Mouse (Mus musculus) myocyte (in vitro differentiated cells): ENCODE results near the gene Phkg1. TPM values are rescaled to one million over a fixed set of nuclear protein-coding genes. Genes with fewer than 3 reads are reported as not detected.

Experiments
- H3K27me3 ChIP-seq: one replicate; pipeline ENCODE4 v1.6.1; 2011; ENCODE audit not compliant: control insufficient read depth, insufficient read depth, insufficient read length
- H3K36me3 ChIP-seq: one replicate; pipeline ENCODE4 v1.6.1; 2011; ENCODE audit not compliant: control insufficient read depth, insufficient read depth
- H3K4me2 ChIP-seq: one replicate; pipeline ENCODE4 v1.6.1; 2011; ENCODE audit warnings: low read depth, control low read depth
- H3K4me3 ChIP-seq: one replicate; pipeline ENCODE4 v1.5.1; 2011; ENCODE audit warnings: mild to moderate bottlenecking, control low read depth, moderate library complexity
- H3K79me2 ChIP-seq: one replicate; pipeline ENCODE4 v1.6.1; 2011; ENCODE audit not compliant: control insufficient read depth, insufficient read depth
- H3ac ChIP-seq: one replicate; pipeline ENCODE4 v1.6.1; 2011; ENCODE audit not compliant: control insufficient read depth, insufficient read length
- CEBPB ChIP-seq: IDR thresholded peaks from 2 replicates; pipeline ENCODE4 v1.6.1; 2011; ENCODE audit warnings: mild to moderate bottlenecking, moderate library complexity; ENCODE audit not compliant: poor library complexity, insufficient read depth, severe bottlenecking
- E2F4 ChIP-seq: IDR thresholded peaks from one replicate; pipeline ENCODE4 v1.6.1; 2011; ENCODE audit warnings: mild to moderate bottlenecking, control low read depth, moderate library complexity; ENCODE audit not compliant: insufficient read depth
- MAX ChIP-seq: IDR thresholded peaks from one replicate; pipeline ENCODE4 v1.6.1; 2011; ENCODE audit warnings: low read depth, mild to moderate bottlenecking, control low read depth
- MYOD1 ChIP-seq, 3 experiments: IDR thresholded peaks; one replicate each; pipeline ENCODE4 v1.6.1; 2011; ENCODE audit warnings: control low read depth in 2 of 3, low read depth in 2 of 3, mild to moderate bottlenecking in 2 of 3, moderate library complexity in 1 of 3; ENCODE audit not compliant: insufficient read length in 2 of 3, control insufficient read depth in 1 of 3
- MYOG ChIP-seq, 3 experiments: IDR thresholded peaks; one replicate each; pipeline ENCODE4 v1.6.1; 2011; ENCODE audit warnings: control low read depth in 2 of 3, low read depth in 2 of 3, mild to moderate bottlenecking in 2 of 3; ENCODE audit not compliant: insufficient read length in 2 of 3, control insufficient read depth in 1 of 3, insufficient read depth in 1 of 3
- POLR2A ChIP-seq: IDR thresholded peaks from one replicate; pipeline ENCODE4 v1.6.1; 2011; ENCODE audit warnings: low read depth, mild to moderate bottlenecking, control low read depth, moderate library complexity; ENCODE audit not compliant: insufficient read length
- POLR2AphosphoS2 ChIP-seq: IDR thresholded peaks from one replicate; pipeline ENCODE4 v1.6.1; 2011; ENCODE audit warnings: low read depth, control low read depth; ENCODE audit not compliant: insufficient read length
- REST ChIP-seq: IDR thresholded peaks from one replicate; pipeline ENCODE4 v1.6.1; 2011; ENCODE audit warnings: mild to moderate bottlenecking, control low read depth, moderate library complexity; ENCODE audit not compliant: insufficient read depth, insufficient read length
- SRF ChIP-seq: IDR thresholded peaks from one replicate; pipeline ENCODE4 v1.6.1; 2011; ENCODE audit warnings: low read depth; ENCODE audit not compliant: control insufficient read depth, insufficient read length
- TCF12 ChIP-seq: IDR thresholded peaks from one replicate; pipeline ENCODE4 v1.6.1; 2011; ENCODE audit warnings: mild to moderate bottlenecking, control low read depth; ENCODE audit not compliant: poor library complexity, insufficient read depth, severe bottlenecking
- TCF3 ChIP-seq: IDR thresholded peaks from one replicate; pipeline ENCODE4 v1.6.1; 2011; ENCODE audit warnings: low read depth, control low read depth; ENCODE audit not compliant: insufficient read length
- USF1 ChIP-seq: IDR thresholded peaks from one replicate; pipeline ENCODE4 v1.6.1; 2011; ENCODE audit warnings: low read depth, mild to moderate bottlenecking, control low read depth, moderate library complexity
- polyA plus RNA-seq: library from polyadenylated mRNA; unstranded; fragments of >200 nt; fragmentation: generic; extraction: Trizol; gene quantifications from one replicate; pipeline ENCODE4 v1.2.1, GENCODE M21; 2012; ENCODE audit warnings: missing spikeins

Gene Phkg1
- polyA plus RNA-seq, 1 experiment, result 0.32 TPM

DNA sequence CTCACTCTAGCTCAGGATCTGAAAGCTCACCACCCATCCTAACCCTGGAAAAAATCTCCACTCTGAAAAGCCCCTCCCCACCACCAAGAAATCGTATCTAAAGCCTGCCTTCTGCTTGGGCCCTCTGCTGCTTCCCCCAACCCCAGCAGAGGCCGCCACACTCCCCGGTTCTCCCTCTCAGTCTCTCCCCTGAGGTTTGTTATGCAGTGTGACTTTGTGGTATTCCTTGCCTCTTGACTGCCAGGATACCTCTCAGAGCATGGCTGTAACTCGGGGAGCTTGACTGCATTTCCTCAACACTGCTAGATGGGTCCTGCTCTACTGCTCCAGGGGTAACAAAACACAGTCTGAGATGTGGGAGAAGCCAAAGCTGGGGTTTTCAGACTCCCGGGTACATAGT is 43.2 kb downstream of the Phkg1 start:
- Histone ChIP-seq H3K4me2 (no peak overlapping the region), H3ac (no peak overlapping the region), H3K27me3 (no peaks in the 10 kb centered on the region), H3K4me3 (no peak overlapping the region), H3K36me3 (peaks cover 10% of the 10 kb centered on the region), H3K79me2 (no peaks in the 10 kb centered on the region)
- no peak for TF ChIP-seq E2F4
- no peak for TF ChIP-seq MYOG (IDR thresholded peaks at IDR 0.05; ENCODE audit: control insufficient read depth in 1 of 3, insufficient read depth in 1 of 3, insufficient read length in 2 of 3, low read depth in 2 of 3)

DNA sequence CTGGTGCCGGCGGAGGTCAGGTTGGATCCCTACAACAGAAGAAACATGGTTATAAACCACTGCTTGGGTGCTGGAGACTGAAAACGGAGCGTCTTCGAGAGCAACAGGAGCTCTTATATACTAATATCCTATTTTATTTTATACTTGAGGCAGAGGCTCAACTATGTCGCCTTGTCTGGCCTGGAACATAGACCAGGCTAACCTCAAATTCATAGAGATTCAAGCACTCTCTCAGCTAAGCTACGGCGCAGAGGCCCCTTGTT is 50.9 kb downstream of the Phkg1 start:
- Histone ChIP-seq H3K36me3 (peaks cover 18% of the 10 kb centered on the region), H3K4me3 (peak overlapping the region; percentile 60), H3K4me2 (peak overlapping the region; percentile 74), H3ac (peak overlapping the region; percentile 22), H3K79me2 (peaks cover 13% of the 10 kb centered on the region), H3K27me3 (no peaks in the 10 kb centered on the region)
- TF ChIP-seq MYOD1 (IDR thresholded peaks at IDR 0.05; ENCODE audit: control insufficient read depth in 1 of 3, insufficient read length in 2 of 3, low read depth in 2 of 3) (no peak), MYOG (IDR thresholded peaks at IDR 0.05; ENCODE audit: control insufficient read depth in 1 of 3, insufficient read depth in 1 of 3, insufficient read length in 2 of 3, low read depth in 2 of 3) (no peak), USF1 (no peak), CEBPB (no peak), SRF (no peak), MAX (no peak), TCF12 (no peak), POLR2A (no peak), E2F4 (no peak), POLR2AphosphoS2 (no peak), TCF3 (no peak), REST (no peak)

DNA sequence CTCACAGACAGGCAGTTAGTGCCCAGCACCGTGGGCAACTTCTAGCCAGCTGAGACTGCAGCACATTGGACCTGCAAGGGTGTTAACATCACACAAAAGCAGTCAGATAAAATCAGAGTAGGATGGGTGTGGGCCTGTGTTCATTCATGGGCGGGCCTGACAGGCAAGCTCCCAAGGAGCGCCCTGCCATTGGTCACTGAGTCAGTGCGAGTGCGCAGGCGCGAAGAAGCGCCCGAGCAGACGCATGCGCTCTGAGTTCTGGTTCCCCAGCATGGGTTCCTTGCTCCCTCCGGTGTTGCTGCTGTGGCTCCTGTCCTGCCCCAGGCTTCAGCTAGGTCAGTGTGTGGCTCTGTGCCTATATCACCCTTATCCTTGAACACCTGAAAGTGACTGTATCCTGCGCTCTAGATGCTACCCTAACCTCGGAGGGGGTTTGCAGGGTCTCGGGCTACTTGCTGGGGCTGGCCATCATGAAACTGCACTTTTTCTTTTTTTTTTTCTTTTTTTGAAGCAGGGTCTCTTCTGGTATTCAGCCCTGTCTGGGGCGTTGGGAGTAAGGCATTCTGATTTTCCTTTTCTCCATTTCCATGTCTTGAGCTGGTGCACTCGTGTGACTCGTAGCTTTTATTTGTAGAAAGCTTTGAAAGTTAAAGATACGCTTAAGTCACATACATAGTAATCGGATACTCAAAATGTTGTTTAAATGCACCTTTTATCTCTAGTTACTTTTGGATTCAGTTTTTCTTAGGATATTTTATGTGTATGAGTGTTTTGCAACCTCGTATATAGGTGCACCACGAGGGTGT is 51.4 kb downstream of the Phkg1 start, which contains the start of gene Sumf2:
TSS of gene Sumf2 (plus strand) at position 235 of the 806 bp plus-strand sequence.
- Histone ChIP-seq H3K4me3 (peak within 1 kb of the TSS; percentile 60), H3K27me3 (no peaks in the 10 kb centered on the region), H3ac (peak within 1 kb of the TSS; percentile 22), H3K4me2 (peak within 1 kb of the TSS; percentile 74), H3K79me2 (peaks cover 13% of the 10 kb centered on the region), H3K36me3 (peaks cover 18% of the 10 kb centered on the region)
- TF ChIP-seq POLR2AphosphoS2 (peak; percentile 100), POLR2A (peak; percentile 99), REST (no peak), USF1 (no peak), TCF3 (no peak), CEBPB (no peak)

DNA sequence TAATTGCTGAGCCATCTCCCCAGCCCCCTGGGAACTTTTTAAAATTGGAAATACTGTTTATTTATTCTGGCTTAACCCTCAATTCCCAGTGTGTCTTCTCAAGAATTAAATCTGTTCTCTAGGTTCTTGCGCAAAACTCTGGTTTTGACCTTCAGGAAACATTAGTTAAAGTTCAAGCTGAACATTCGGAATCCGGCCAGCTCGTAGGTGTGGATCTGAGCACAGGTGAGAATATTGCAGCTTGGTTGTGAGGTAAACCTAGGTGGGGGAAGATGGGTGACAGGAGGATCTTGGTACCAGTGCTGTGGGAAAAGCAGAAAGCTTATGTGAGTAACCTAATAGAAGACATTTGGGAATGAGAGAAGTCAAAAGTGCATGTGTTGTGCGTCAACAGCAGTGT is 53.5 kb downstream of the Phkg1 start:
- H3K27me3 ChIP-seq, result no peaks in the 10 kb centered on the region
- peaks cover 18% of the 10 kb centered on the region for H3K36me3 ChIP-seq
- H3ac ChIP-seq, result no peak overlapping the region
- H3K4me3 ChIP-seq, result no peak overlapping the region
- TF ChIP-seq REST (no peak), CEBPB (no peak), MAX (no peak), TCF12 (no peak), POLR2A (no peak), MYOG (IDR thresholded peaks at IDR 0.05; ENCODE audit: control insufficient read depth in 1 of 3, insufficient read depth in 1 of 3, insufficient read length in 2 of 3, low read depth in 2 of 3) (no peak), USF1 (no peak), POLR2AphosphoS2 (no peak), MYOD1 (IDR thresholded peaks at IDR 0.05; ENCODE audit: control insufficient read depth in 1 of 3, insufficient read length in 2 of 3, low read depth in 2 of 3) (no peak), E2F4 (no peak), SRF (no peak), TCF3 (no peak)
- H3K4me2 ChIP-seq, result no peak overlapping the region
- peaks cover 13% of the 10 kb centered on the region for H3K79me2 ChIP-seq

Other genes starting within 250 kb of the Phkg1 start
- 0.91 TPM for gene Zfp11, start 228.4 kb downstream of the Phkg1 start, polyA plus RNA-seq
- 0.10 TPM for gene Sept14, start 190.0 kb downstream of the Phkg1 start, polyA plus RNA-seq
- gene Mrps17, start 183.1 kb downstream of the Phkg1 start, polyA plus RNA-seq, result 138 TPM
- gene Nipsnap2, start 173.5 kb downstream of the Phkg1 start, polyA plus RNA-seq, result 67.6 TPM
- 338 TPM for gene Psph, start 111.1 kb downstream of the Phkg1 start, polyA plus RNA-seq
- 33.8 TPM for gene Sumf2, start 51.6 kb downstream of the Phkg1 start, polyA plus RNA-seq
- gene Chchd2, start 11.1 kb downstream of the Phkg1 start, polyA plus RNA-seq, result 747 TPM
- gene Zbed5, start 2.8 kb downstream of the Phkg1 start, polyA plus RNA-seq, result 1.7 TPM
- 1.1 TPM for gene Nupr1l, start 10.0 kb upstream of the Phkg1 start, polyA plus RNA-seq
- 13.2 TPM for gene Vkorc1l1, start 43.4 kb upstream of the Phkg1 start, polyA plus RNA-seq
- gene Gusb, start 104.5 kb upstream of the Phkg1 start, polyA plus RNA-seq, result 35.0 TPM
- 45.8 TPM for gene Asl, start 130.7 kb upstream of the Phkg1 start, polyA plus RNA-seq
- gene Crcp, start 130.7 kb upstream of the Phkg1 start, polyA plus RNA-seq, result 30.8 TPM
- gene Tpst1, start 174.8 kb upstream of the Phkg1 start, polyA plus RNA-seq, result 9.4 TPM
- gene Kctd7, start 246.3 kb upstream of the Phkg1 start, polyA plus RNA-seq, result 4.5 TPM